Mouse (Mus musculus): ENCODE measurements at regions not wholly inside any gene's neighbourhood (a gene's known extent, or its start where the extent isn't known, plus 50 kb on each side); places are given as distances from the start of the nearest gene placed in this dataset.

DNA sequence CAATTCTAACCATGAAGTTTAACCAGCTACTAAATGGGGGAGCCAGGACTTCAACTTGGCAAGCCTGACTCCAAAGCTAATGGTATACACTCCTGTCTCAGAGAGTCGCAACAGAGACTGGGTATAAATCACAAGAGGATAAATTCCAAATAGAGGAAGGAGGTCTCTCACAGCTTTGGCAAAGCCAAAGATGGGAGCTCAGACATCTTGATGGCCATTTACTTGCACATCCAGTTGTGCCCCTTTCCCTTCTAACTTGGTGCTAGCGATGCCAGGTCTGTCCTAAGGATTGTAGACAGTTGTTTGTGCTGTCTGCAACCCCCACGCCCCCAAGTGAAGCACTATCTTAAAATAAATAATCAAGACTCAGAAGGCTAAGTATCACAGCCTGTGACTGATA is 72.7 kb upstream of the Foxo1 start:
- DNase-seq (ENCODE audit: low spot score in 2 of 2): no peak
- intact Hi-C loops (cut with DNase I): loop anchor here (5.0 kb wide), 3 partner anchors 148 to 303 kb away; no protein-coding TSS in a partner anchor

DNA sequence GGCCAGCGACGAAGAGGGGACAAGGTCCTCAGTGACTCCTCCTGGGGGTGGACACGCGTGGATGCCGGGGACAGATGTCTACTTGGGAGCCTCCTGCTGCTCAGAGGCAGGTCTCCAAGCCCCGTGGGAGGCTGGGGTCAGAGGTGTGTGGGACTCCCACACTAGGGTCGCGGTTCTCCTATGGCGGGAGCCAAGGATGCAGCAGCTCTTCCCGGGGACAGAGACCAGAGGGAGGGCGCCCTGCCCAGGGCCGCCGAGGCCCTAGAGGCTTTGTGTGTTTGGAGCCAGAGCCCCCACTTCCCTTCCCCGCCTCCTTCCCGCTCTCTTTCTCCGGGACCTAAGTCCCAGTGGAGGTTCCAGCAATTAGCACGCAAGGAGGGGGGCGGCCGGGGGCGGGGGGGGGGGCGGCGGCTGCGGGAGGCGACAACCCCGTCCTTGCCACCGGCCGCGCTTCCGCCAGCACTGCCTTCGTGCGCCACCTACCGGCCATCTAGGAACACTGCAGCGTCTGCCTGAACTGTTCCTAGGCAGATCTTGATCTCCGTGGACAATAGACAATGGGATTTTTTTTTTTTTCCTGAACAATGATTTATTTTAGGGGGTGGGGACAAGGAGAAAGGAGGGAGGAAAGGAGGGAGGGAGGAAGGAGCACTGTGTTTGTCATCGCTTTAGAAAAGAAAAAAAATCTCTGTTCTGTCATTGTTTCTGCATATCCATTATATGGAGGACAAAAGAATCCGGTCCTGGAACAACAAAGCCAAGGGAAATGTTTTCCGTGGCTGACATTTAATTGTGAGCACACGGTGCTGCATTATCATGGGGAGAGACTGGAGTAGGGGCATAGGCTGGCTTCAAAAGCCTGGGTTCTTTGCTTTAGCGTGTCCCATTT is 71.8 kb upstream of the Foxo1 start:
- intact Hi-C loops (cut with DNase I): loop anchor here (1.0 to 5.0 kb wide), 5 partner anchors 94 to 495 kb away; no protein-coding TSS in a partner anchor
- peak; percentile 65 to 75 for DNase-seq (ENCODE audit: low spot score in 2 of 2)

DNA sequence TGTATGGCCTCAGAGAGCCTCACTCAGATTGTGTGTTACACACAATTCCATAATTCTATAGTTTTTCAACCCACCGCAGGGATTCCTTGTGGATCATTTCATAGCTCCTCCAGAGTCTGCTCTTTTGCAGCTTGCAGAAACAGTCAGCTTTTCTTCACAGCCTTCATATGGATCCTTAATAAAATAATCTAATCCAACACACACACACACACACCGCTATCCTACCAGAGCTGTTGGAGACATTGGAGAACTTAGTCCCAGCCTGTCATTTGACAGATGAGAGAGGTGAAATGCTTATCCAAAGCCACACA is 71.2 kb upstream of the Foxo1 start:
- intact Hi-C loops (cut with DNase I): loop anchor here (1.0 to 5.0 kb wide), 5 partner anchors 95 to 496 kb away; no protein-coding TSS in a partner anchor

DNA sequence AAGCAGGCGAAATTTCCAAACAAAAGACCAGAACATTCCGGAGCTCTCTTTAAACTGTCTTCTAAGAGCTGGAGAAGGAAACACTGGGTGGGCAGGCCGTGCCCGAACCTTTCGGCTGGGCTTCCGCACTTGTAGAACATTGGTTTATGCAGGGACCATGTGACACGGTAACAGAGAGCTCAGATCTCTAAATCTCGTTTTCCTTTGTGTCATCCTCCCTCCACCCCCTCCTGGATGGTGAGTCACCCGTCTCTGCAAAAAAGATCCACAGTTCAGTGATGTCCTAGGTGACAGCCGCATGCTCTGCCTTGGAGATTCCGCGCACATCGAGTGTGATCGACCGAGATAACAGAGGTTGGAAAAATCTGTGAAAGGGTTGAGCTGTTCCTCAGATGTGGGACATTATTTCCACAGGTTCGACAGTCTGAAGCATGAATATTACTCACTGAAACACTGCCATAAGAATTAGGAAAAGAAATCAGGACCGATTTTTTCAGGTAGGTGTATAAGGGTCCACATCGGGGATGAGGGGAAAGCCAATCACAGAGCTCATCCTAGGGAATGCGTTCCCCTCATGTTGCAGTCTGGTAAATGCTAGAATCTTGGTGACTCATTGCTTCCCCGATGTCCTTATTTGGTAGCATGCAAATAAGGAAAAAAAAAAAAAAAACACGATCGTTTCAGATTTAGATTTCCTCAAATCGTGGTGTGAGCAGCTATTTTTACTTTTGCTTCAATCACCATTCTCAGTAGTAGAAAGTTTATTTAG is 70.0 kb upstream of the Foxo1 start:
- intact Hi-C loops (cut with DNase I): loop anchor here (2.0 to 5.0 kb wide), 5 partner anchors 151 to 497 kb away; no protein-coding TSS in a partner anchor
- DNase-seq (ENCODE audit: low spot score in 2 of 2): peak; percentile 71 to 95

More for the DNA sequence above, 71.2 kb upstream of the Foxo1 start:
- no peak for DNase-seq (ENCODE audit: low spot score in 2 of 2)

DNA sequence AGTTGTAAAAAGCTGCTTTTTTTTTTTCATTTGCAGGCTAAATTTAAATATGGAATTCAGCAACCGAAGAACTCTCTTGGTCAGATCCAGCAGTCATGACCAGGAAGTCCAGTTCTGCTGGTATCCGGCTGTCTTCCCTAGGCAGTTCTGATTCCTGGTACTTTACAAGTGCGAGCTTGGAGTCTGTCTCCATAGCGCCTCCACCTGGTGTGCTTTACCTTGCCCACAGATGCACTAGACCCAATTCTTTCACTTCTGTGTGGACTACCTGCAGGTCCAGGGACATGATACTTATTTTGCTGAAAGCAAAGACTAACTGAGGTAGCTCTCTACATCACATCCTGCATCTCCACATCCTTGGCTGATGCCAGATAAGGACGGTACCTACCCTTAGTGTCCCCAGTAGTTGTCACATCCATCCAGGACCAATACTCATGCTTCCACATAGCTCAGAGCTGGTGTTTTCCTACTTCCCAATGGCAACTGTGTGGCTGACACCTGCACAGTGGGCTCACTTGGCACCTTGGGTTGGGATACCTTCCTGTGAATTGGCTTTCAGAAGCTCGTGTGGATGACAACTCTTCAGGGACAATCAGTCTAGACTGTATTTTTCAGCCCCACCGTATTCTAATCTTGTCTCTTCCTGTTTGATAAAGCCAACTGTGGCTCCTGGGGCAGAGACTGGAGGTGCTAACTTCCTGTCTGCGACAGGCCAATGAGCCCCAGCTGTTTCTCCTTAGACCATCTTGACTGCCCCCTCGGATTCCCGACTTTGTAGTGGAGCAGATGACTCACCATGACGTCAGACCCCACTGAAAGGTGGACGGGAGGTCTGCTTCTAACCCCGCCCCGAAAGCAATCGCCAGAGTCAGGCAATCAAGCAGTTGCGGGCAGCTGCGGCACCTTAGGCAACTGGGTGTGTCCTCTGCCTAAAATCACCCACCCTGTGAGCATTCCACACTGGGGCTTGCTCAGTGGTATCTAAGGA is 69.1 kb upstream of the Foxo1 start:
- peak in 1 of 2 experiments; percentile 30 for DNase-seq (ENCODE audit: low spot score in 2 of 2)
- intact Hi-C loops (cut with DNase I): loop anchor here (2.0 to 5.0 kb wide), 4 partner anchors 152 to 307 kb away; no protein-coding TSS in a partner anchor

DNA sequence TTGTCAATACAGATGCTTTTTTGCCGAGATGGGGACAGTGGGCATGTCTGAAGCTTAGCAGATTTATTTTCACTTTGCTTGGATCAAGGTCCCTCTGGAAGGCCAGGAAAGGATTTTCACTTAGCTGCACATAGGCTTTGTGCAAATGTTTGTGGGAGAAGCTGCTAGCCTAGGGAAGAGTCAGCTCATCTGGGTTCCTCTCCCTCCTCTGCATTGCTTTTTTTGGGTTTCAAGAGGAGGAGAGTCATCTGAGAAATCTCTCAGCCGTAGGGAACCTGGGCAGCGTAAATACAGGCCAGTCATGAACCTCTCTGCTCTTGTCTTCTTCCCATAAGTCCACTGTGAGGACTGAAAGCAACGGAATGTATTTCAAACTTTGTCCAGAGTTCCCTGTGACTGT is 68.0 kb upstream of the Foxo1 start:
- peak in 1 of 2 experiments; percentile 53 for DNase-seq (ENCODE audit: low spot score in 2 of 2)
- intact Hi-C loops (cut with DNase I): no loop called here

DNA sequence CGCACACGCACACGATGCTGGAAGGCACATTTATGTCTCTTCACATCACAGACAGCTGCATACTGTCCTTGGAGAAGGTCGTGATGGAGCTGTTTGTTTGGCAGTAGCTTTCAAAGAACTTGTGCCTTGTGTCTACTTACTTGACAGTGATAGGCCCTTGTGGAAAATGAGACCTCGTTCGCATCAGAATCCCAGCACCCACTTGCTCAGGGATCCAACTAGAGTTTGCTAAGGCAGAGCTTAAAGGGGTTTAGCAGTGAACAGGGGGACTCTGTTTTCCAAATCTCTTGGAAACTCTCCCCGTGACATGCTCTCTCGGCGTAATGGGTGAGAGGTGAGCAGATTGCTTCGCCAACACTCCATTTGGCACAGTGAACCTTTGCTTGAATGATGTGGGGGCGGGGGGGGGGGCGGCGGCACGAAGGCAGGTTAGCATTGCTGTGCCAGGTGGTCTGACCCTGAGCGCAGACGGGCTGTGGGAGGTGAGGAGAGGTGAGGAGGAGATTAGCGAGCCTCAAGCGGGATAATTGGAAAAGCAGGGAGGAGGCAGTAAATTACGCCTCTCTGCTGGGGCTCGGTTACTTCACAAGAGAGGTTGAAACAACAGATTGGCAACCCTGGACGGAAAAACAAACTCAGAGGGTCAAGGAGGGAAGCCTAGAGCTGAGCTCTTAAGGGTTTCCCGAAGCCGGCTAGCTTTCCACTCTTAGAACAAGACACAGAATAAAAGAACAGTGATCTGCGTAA is 57.4 kb upstream of the Foxo1 start:
- DNase-seq (ENCODE audit: low spot score in 2 of 2): no peak
- intact Hi-C loops (cut with DNase I): no loop called here

DNA sequence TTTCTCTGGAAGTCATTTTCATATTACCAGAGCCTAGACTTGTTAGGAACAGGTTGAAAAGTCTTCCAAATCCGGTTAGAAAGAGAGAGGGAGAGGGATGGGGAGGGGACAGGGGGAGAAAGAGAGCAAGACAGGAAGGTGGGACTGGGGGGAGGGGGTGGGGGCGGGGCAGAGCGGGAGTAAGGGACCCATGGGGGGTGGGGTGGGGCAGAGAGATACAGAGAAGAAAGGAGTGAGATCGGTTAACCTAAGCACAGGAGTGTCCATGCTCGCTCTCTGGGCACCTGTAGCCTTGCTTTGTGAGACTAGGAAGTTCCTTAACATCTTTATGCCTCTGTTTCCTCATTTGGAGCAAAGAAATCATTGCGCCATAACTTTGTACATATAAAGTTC is 56.8 kb upstream of the Foxo1 start:
- no peak for DNase-seq (ENCODE audit: low spot score in 2 of 2)
- intact Hi-C loops (cut with DNase I): no loop called here

DNA sequence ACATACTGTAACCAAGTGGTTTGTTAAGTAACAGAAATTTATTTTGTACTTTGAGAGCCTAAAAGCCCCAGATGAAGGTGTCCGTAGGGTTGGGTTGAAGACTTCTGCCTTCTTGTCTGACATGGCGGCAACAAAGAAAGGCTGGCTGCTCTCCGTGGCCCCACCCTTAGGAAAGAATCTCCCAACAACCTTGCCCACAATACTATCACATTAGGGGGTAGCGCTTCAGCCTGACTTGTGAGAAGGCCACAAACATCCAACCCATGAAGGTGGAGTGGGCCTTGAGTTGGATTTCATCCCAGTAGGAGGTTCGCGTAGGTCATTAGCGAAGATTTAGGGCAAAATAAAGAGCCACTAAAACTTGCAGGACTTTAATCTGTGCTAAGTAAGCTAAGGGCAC is 54.0 kb upstream of the Foxo1 start:
- intact Hi-C loops (cut with DNase I): no loop called here
- no peak for DNase-seq (ENCODE audit: low spot score in 2 of 2)

DNA sequence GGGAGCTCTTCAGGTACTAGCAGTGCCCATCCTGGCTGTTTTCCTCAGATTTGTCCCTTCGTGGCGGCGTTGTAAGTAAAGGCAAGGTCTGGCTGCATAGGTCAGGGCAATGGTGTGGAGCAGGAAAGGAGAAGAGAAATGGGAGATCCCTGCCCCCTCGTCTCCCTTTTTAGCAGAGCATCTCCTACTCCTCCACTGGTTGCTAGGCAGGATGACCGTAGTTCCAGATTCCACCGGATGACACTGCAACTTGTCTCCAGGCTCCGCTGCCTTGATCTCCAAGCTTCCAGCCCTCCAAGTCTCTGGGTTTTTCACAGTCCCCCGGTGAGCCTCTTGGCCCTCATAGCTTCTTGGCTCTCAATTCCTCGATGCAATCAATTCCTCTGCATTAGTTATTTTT is 53.1 kb upstream of the Foxo1 start:
- peak in 1 of 2 experiments; percentile 47 for DNase-seq (ENCODE audit: low spot score in 2 of 2)

More for the DNA sequence above, 53.1 kb upstream of the Foxo1 start:
- intact Hi-C loops (cut with DNase I): no loop called here

Measured in left cerebral cortex, postnatal 25 days (tissue).